Mouse (Mus musculus): ENCODE data around the gene Trappc3.
"Not testable (repeated sequence)": the region's sequence is repeated elsewhere in the genome, so short reads cannot be mapped to it uniquely, and the experiment has no call there.

Gene Trappc3

DNA sequence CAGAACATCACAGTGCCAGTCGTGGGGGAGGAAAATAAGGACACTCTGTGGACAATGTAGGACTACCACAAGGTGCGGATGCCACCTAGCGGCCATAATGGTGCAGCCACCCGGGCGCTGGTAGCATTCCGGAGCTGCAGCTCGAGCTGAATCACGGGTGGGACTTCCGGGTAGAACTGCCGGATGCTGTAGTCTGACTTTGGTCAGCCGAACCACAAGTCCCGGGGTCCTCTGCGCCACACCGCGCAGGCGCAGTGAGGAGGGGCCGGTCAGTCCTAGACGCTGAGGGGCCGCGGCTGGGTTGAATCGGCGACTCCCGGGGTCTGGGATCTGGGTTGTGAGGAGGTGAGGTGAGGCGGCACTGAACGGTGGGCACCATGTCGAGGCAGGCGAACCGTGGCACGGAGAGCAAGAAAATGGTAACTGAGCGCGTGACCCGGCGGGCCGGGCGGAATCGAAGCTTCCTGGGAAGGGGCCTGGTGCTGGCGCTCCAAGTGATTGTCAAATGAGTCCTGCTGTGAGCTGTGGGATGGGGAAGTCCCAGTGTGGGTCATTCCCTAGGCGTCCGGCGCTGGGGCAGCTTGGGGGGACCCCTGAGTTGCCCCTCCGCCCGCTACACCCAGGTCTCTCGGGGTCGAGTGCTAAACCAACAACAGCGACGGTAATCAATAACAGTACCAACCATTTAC is at the start of gene Trappc3:
TSS of gene Trappc3 (plus strand) at position 207 of the 689 bp plus-strand sequence.
- DNase-seq (ENCODE audit: low spot score in 2 of 2) = peak; percentile 97 to 100

DNA sequence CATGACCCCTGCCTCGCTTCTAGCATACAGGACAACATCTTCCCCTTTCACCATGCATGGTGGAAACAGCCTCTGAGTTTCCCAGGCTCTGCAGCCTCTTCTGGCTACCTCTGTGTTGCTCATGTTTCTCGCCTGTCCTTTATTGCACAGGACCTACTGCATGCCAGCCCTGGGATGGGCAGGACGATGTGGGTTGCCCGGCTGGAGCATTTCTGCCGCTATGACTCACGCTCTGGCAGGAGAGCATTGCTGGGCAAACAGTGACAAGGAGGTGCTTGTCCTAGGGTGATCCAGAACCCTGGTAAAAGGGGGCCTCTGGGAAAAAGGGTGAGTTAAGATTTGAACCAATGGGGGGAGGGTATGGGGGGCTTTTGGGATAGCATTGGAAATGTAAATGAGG is 44.4 kb upstream of the Trappc3 start:
- no peak for DNase-seq (ENCODE audit: low spot score in 2 of 2)

DNA sequence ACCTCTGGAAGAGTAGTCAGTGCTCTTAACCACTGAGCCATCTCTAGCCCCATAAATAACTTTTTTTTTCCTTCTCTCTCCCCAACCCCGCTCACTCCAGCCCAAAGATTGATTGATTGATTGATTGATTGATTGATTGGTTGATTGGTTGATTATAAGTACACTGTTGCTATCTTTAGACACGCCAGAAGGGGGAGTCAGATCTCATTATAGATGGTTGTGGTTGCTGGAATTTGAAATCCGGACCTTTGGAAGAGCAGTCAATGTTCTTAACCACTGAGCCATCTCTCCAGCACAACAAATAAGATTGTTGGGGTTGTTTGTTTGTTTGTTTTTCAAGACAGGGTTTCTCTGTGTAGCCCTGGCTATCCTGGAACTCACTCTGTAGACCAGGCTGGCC is 42.6 kb upstream of the Trappc3 start:
- DNase-seq (ENCODE audit: low spot score in 2 of 2) = not testable (repeated sequence)

DNA sequence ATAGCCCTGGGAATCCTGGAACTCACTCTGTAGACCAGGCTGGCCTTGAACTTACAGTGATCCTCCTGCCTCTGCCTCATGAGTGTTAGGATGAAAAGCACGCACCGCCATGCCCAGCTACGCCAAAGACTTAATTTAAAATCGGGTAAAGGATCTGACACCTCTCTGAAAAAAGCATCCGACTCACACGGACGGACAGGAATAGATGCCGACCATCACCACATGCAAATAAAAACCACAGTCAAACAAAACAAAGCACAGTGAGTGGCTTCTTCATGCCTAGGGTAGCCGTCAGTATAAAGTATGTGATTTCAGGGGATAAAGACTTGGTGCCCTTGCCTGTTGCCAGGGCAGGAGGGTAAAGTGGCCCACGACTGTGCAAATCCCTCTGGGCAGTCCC is 42.1 kb upstream of the Trappc3 start:
- DNase-seq (ENCODE audit: low spot score in 2 of 2) = no peak

DNA sequence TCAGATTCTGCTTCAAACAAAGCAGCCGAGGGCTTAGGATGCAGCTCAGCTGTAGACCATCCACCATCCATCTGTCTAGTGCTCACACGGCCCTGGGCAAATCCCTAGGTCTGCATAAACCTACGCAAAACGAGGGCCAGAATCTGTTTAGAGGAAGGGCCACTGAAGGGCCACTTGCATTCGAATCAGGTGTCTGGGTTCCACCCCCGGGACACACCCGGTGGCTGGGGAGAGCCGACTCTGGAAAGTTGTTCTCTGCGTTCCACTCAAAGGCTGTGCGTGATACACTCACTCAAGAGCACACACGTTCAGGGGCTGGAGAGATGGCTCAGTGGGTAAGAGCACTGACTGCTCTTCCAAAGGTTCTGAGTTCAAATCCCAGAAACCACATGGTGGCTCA is 39.5 kb upstream of the Trappc3 start:
- DNase-seq (ENCODE audit: low spot score in 2 of 2) = no peak

DNA sequence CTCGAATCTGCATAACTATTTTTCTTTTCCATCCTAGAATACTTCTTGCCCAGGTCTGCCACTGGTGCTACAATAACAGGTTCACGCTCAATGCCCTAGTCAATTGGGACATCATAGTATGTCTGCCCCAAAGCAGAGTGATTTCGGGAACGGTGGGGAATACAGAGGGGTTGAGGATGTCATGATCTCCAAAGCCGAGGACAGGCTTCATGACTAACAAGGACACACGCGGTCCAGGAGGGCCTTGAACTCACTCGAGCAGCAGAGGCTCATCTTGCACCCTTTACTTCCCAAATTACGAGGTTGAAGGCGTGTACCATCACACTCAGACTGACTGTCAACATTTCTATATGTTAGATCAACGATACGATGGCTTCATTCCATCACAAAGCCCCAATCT is 35.5 kb upstream of the Trappc3 start:
- DNase-seq (ENCODE audit: low spot score in 2 of 2) = no peak

DNA sequence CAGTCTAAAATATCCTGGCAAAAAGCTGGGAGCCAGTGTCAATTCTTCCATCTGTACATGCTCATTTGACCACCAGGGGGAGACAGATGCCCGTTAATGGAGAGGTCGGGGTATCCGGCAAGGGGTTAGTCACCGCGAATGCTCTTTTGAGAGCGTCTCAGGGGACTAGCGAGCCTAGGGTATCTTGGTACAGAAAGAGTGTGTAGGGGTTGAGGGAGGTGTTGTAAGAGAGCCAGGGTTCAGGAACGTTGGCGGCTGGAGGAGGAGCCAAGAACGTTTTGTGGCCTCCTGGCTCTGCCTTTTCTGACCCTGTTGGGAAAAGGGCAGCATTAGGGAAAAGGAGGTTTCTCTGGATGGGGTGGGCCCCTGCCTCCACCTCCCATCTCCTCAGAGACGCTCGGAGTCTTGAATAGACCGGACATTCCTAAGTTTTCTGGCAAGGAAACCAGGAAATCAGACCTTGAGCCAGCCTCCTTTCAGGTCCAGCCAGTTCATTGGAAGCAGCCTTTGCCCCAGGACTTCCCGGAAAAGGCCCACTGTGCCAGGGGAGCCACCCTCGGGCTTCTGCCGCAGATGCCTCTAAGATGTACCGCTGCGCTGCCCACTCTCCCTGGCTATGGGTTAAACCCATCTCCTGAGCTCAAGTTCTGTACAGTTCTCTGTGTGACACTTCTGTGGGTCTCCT is 34.9 kb upstream of the Trappc3 start:
- peak in 1 of 2 experiments; percentile 90 for DNase-seq (ENCODE audit: low spot score in 2 of 2)

DNA sequence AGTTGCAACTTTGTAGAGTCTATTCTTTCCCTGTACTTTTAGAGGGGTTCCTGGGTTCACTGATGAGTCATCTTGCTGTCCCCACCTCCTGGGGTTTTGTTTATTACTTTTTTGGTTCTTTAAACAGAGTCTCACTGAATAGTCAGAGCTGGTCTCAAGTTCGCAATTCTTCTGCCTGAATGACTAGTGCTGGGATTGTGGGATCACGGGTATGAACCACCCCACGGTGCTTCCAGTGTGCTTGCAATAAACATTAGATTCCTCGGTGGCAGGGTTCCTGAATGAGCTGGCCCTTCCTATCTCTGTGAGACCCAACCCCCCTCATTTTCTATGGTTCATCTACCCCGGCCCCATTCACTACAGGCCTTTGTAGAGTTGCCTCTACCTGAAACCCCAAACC is 34.0 kb upstream of the Trappc3 start:
- DNase-seq (ENCODE audit: low spot score in 2 of 2) = peak in 1 of 2 experiments; percentile 17

DNA sequence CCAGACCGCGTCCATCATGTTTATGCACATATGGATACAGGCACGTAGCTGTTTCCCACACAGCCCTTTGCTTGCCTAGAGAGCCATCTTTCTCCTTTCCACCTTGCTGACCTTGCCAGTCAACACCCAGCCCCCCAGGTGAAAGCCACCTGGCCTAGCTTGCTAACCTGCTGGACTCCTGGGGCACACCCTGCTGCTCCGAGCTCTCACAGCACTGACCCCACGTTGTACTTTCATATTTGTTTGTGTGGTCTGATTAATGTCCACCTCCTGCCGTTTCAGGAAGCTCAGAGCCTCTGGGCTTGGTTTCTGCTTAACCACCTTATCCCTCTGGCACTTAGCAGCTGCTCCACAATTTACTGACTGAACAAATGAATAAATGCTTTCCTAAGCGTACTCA is 32.2 kb upstream of the Trappc3 start:
- DNase-seq (ENCODE audit: low spot score in 2 of 2) = peak in 1 of 2 experiments; percentile 3

DNA sequence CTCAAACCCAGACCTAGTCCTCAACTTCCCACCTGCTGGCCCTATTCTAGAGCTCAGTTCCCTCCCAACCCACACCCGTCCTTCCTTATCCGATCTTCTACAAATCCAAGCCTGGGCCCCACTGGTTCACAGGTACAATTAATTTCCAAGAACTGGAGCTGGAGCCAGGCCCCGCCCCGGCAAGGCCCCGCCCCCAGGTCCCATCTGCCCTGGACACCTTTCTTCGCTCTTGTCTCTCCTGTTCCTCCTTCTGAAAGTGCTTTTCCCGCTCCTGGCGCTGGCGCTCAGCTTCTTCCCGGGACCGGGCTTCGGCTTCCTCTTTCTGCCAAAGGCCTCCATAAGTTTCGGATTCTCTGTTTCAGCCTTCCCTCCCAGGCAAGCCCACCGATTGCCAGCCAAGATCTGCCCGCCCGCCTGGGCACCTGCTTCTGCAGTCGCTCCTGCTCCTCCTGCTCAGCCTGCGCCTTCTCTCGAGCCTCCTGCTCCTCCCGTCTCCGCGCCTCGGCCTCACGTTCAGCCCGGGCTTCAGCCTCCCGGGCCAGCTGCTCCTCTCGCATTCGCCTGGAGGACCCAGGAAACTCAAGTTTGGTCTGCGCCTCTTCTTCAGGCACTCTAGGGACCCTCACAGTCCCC is 28.3 kb upstream of the Trappc3 start:
- peak in 1 of 2 experiments; percentile 4 for DNase-seq (ENCODE audit: low spot score in 2 of 2)

DNA sequence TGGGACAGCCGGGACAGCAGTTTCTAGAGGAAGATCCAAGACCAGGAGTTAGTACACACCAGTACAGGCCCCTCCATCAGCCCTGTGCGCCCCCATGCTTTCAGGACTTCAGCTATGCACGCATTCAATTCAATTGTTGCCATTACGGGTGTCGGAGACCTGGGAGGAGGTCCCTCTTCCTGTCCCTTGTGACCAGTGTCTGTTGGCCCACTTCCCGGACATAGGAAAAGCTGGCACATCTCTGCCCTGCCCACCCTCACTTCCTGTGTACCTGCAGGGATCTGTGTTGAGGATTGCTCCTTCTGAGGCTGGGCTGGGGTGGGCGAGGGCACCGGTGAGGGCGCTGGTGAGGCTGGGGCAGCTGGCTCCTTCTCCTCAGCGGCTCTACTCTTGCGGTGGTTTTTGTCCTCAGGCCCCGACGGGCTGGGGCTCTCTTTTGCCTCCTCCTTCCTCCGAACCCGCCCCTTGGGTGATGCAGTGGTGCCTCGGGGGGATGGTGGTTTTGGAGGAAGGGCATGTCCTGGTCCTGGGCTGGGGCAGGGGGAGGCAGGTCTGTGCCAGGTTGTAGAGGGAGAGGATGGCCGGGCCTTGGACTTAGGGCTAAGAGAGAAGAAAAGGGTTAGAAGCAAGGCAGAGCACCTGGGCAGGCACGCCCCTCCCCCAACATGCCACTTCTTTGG is 27.5 kb upstream of the Trappc3 start:
- DNase-seq (ENCODE audit: low spot score in 2 of 2) = peak in 1 of 2 experiments; percentile 3

DNA sequence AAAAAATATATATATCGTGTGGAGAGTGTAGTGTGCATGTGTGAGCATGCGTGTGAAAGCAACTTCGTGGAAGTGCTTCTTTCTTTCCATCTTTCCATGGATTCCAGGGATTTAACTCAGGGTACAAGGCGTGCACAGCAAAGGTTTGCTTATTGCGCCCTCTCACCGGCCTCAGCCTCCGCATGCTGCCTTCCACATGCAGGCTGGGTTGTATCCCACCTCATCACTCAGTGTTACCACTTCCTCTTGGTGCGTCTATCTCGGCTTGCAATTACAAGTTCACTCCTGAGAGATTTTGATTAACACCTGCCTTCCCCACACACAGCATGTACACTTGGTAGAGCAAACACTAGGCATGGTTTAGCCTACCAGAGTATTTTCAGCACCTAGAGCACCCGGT is 26.9 kb upstream of the Trappc3 start:
- peak in 1 of 2 experiments; percentile 3 for DNase-seq (ENCODE audit: low spot score in 2 of 2)

DNA sequence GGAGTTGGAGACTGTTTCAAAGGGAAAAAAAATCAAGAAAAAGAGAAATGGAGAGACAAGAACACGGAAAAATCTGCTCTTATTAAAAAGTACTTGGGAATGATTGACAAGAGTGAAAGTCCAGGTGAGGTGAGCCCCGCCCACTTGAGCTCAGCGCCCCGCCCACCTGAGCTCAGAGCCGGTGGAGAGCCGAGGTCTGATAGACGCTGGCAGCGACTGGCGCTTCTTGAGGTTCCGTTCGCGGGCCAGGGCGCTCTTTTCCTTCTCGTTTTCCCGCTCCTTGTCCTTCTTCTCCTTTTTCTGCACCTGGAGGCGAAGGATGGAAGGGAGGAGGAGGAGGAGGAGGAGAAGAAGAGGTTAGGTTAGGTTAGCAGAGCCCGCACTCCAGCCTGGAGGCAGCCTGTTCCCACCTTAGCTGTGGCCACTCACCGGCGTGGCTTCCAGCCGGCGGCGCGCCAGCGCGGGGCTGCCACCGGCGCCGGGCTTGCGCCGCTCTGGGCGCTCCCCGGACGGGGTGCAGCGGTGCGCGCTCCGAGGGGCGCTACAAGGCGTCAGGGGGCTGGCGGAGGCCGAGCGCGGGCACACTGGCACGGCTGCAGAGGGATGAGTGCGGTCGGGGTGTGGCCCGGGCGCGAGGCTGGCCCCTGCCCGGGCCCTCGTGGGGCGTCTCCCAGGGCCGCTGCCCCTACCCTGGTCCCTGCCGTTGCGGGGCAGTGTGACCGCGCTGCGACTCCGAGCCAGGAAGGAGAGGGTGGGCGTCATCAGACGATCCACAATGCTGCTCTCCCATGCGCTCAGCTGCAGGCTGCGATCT is 25.5 kb upstream of the Trappc3 start:
- DNase-seq (ENCODE audit: low spot score in 2 of 2) = peak in 1 of 2 experiments; percentile 9

DNA sequence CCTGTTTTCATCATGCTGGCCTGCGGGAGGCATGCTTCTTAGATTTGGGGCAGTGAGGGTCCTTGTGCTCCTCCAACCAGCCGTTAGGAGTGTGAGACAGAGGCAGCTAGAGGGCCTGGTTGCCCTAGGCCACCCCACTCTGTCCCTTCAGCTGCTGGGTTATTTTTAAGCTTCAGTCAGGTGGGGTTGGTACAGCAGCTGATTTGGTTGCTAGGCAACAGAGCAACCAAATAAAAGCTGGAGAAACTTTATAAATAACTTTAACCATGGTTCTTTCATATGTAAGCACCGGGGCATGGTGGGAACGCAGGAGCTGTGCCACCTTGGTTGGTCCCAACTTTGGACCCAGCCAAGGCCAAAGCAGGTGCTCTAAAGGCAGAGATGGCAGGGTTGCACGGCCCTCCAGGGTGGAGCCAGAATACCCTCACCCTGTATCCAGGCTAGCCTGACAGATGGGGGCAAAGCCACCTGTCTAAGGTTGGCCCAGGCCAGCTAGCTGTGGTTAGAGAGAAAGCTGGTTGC is 24.3 kb upstream of the Trappc3 start:
- peak in 1 of 2 experiments; percentile 55 for DNase-seq (ENCODE audit: low spot score in 2 of 2)

DNA sequence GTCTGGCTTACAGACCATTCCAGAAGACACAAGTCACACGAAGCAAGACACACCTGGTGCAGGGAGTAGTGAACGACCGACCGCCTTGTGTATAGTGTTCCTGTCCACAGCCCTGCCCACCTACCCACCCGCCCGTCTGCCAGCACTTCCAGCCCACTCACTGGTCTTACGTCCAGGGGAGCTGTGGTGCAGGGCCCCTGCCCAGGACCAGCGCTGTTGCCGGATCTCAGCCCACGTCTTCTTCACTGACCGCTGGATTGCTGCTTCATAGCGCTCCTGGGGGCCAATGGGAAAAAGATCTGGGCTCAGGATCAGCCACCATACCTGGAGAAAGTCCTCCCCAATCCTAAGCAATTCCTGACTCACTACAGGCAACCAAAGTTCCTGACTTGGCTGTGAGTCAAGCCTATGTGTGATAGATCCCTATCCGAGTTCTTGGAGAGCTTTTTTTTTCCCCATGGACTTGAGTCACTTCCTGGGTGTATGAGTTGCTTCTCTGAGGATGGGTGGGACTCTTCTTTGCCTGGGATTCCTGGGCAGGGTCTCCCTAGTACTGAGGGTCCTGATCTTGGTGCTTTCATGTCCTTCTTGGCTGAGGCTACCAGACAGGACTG is 22.2 kb upstream of the Trappc3 start:
- DNase-seq (ENCODE audit: low spot score in 2 of 2) = no peak

DNA sequence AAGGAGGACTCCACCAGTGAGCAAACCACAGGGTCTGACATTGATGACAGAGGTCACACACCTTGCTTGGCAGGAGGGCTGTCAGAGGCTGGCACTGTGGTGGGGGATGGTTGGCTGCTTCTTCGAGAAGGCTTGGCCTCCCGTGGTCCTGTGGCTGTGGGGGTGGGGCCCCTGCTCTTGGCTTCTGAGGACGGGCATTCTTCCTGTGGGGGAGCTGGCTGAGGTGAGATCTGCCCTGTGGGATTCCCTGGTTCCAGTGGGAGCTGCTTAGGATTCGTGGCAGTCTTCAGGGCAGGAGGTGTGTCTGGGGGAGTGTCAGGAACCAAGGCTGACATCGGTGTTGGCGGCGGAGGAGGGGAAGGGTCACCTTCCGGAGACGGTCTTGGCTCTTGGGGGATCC is 20.2 kb upstream of the Trappc3 start:
- DNase-seq (ENCODE audit: low spot score in 2 of 2) = no peak

DNA sequence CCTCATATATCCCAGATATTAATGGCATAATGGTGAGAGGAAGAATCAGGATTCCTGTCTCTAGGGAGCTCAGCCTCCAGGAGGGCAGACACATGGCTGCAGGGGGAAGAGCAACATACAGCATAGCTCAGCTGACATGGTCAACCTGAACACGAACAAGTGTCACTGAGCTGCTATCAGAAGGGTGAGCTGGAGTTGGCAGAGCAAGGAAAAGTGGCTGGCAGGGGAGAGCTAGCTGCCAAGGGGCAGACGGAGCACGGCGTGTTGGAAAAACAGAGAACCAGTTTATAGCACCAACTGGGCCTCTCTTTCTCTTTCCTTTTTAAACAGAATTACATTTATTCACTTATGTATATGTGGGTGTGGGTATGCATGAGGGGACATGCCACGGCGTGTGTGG is 19.6 kb upstream of the Trappc3 start:
- DNase-seq (ENCODE audit: low spot score in 2 of 2) = no peak

DNA sequence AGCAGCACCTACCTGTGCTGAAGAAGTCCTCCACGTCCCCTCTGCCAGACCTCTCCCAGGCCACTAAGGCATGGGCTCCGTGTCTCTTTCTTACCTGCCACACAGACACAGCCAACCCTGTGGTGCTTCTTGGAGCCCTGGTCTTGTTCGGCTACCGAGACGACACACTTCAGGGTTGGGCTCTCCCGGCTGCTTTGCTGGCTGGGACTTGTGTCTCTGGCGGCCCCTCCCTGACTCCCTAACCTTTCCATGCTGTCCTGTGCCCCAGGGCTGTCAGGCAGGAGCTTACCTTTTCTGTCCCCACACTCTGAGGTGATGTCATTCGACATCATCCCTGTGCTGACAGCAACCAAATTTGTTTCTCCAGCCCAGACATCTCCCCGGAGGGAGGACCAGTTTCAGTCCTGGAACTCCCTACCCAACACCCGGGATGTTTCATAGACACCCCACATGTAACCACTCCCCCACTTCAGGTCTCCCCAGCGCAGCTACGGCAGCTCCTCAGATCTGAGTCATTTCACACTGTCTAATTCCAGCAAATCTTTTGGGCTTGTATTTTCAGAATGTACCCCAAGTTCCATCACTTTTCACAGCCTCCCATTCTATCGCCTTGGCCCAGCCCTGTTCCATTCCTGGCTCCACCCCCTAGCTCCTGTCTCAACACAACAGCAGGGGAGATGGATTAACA is 15.8 kb upstream of the Trappc3 start:
- peak in 1 of 2 experiments; percentile 75 for DNase-seq (ENCODE audit: low spot score in 2 of 2)

DNA sequence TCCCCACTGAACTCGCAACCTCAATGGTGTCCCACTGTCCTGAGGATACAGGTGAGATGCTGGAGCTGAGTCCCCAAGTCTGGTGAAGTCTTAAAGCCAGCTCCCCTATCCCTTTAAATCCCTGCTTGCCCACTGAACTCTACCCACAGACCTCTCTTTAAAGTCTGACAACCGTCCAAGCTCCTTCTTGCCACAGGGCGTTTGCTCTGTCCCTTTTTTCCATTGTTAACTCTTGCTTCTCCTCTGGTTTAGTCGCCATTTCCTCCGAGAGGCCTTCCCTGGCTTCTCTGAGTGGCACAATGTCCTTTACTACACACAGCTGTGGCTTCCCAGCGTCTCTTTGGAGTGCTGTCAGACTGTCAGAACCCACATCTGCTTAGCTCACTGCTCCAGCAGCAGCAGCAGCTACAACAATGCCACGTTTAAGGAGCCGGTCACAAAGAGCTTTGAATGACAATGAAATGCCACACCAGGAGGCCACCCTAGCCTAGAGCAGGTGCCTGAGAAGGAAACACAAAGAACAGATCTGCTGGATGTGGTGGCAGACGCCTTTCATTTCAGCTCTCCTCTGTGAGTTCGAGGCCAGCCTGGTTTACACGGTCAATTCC is 13.8 kb upstream of the Trappc3 start:
- peak in 1 of 2 experiments; percentile 39 for DNase-seq (ENCODE audit: low spot score in 2 of 2)

DNA sequence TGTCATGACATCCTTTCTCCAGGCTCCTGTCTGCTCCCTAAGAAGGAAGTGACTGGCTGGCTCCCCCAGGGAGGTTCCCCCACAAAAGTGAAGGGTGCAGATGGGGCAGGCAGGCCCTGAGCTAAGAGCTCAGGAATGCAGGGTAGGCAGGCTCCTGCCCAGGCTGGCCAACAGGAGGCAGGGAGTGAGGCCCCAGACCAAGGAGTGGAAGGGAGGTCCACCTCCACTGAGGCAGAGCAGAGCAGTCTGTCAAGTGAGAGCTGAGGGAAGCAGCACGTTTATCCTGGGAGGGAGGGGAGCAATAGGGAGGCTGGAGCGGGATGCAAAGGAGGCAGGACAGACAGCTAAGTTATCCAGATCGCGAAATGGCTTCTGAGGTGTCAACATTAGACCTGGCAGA is 11.5 kb upstream of the Trappc3 start:
- DNase-seq (ENCODE audit: low spot score in 2 of 2) = no peak
